Mouse (Mus musculus) T-helper 1 cell (primary cell): ENCODE measurements at regions not wholly inside any gene's neighbourhood (a gene's known extent, or its start where the extent isn't known, plus 50 kb on each side); places are given as distances from the start of the nearest gene placed in this dataset.
"Not testable (repeated sequence)": the region's sequence is repeated elsewhere in the genome, so short reads cannot be mapped to it uniquely, and the experiment has no call there.

Experiments used
- in situ Hi-C: fragments of 300-600 bp; cut with MboI, MseI; formaldehyde crosslinking; loops from one replicate; pipeline ENCODE4 v1.15.1; 2025; ENCODE audit warnings: high pct_unique_total_duplicates

DNA sequence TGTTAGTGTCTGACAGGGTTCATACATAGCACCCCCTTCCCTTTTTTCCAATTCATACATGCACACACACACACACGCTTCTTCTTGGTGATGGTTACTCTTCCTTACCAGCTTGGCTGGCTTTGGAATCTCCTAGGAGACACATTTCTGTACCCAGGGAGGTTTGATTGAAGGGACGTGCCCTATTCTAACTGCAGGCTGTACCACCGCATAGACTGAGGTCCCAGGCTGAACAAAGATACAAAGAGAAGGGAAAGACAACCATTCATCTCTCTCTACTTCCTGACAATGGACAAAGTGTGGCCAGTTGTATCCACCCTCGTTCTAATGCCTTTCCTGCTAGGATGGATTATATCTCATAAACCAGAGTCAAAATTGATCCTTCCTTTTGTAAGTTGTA, 100.0 kb downstream of the Raet1d start:
- in situ Hi-C loops = not testable (repeated sequence)

DNA sequence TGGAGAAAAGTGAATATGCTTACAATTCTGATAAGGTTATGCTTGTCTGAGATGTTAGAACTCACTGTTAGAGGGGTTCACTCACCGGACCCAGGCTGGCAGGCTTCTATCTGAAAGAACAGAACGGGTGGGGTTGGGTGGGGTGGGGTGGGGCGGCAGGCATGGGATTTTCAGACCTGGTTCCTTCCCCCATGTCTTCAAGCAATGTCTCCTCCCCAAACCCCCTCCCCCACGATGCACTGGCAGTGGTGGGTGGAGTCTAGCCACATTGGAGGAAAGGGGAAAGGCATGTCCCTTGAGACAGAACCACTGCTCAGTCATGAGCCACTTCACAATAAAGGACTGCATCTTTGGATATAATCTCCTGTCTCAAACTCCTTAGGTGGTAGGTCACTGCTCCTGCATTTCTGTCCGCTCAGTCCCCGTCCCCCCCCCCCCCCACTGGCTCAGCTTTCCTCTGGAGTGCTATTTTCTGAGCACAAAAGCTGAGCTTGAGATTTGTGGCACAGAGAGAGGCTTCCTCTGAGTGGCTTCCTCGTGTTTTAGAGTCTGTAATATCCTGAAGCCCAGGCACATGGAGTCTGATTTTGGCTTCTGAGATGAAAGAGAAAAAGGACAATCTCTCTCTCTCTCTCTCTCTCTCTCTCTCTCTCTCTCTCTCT, 100.6 kb downstream of the Raet1d start:
- in situ Hi-C loops = not testable (repeated sequence)

DNA sequence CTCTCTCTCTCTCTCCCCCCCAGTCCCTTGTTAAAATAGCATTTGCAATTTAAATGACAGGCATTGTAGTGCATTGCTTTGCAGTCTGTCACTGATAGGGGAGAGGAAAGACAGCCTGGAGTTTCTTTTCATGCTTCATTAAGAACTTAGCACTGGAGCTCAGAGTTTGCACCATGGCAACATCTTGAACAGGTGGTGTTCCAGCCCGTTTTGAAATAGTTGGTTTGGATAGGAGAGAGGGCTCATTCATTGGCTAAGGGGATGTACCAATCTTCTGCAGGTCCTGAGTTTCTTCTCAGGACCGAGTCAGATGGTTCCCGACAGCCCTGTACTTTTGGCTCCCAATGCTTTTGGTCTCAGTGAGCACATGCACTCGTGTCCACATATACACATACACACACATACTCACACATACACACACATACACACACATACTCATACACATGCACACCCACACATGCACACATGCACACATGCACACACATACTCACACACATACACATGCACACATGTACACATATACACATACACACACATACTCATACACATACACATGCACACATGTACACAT, 101.2 kb downstream of the Raet1d start:
- in situ Hi-C loops = not testable (repeated sequence)

DNA sequence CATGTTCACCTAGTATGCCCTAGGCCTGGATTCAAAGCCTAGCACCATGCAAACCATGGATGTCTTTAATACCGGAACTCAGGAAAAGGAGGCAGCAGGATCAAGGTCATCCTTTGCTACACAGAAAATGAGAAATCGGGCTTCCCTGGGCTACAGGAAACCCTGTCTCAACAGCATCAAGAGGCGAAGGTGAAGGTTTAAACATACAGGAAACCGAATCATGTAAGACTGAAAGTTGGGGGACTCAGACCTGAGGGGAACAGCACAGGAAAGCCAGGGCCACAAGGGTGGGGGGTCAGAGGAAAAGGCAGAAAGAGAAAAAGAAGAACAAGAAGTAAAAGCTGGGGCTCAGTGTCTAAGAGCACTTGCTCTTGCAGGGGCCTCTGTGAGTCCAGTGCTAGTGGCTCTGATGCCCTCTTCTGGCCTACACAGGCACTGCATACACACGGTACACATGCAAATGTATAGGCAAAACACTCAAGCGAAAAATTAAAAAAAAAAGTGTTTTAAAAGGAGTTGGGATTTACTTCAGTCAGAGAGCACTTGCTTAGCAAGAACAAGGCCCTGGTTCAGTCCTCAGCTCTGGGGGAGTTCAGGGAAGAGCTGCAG, 111.5 kb downstream of the Raet1d start:
- in situ Hi-C loops = not testable (repeated sequence)

DNA sequence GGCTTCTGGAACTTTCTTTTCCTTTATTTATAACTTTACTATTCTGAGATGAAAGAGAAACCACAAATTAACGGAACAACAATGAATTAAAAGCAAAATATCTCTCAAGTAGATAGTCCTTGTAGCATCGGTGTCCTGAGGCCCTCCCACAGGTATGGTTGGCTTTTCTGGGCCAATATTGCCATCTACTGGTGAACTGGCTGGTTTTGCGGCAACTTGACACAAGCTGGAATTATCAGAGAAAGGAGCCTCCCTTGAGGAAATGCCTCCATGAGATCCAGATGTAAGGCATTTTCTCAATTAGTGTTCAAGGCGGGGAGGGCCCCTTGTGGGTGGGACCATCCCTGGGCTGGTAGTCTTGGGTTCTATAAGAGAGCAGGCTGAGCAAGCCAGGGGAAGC, 119.5 kb downstream of the Raet1d start:
- in situ Hi-C loops = loop anchor here (5.0 kb wide), 1 partner anchor 448 kb away; no protein-coding TSS in a partner anchor

DNA sequence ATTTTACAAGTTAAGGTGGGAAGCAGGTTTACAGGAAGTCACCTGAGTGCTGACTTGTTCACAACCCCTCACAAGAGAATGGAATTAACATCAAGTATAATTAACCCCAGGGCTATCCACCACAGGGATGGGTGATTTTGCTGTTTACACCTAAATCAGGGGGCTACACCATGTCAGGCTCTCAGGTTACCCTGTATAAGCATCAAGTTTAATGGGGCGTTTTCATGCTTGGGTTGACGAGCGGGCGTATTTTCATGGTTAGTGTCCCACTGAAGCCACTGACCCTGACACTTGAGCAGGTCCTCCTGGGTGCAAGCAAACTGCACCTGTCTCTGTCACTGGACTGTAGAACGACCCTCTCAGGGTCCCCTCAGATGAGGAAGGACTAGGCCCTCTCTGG, 126.7 kb downstream of the Raet1d start:
- in situ Hi-C loops = not testable (repeated sequence)

DNA sequence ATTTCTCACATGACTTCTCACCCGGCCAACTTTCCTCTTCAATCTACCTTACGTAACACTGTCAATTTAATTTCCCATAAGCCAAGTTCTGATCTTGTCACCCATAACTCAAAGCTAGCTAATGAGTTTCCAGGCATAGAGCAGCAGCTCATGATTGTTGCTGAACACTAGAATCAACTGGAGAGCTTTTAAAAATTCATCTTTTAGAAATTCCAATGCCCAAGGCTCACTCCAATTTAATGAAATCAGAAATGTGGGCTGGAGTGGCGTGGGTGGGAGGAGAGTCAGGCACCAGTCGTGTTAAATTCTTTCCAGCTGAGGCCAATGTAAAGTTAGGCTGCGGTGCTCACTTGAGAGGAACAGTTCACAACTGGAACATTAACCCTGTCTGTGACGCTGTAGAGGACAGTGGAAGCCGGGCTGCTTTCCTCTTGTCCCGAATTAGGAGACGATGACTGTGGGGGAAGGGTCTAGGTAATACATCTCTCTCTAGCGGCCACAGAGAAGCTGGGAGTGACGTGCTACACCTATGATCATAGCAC, 131.5 kb downstream of the Raet1d start:
- in situ Hi-C loops = not testable (repeated sequence)

DNA sequence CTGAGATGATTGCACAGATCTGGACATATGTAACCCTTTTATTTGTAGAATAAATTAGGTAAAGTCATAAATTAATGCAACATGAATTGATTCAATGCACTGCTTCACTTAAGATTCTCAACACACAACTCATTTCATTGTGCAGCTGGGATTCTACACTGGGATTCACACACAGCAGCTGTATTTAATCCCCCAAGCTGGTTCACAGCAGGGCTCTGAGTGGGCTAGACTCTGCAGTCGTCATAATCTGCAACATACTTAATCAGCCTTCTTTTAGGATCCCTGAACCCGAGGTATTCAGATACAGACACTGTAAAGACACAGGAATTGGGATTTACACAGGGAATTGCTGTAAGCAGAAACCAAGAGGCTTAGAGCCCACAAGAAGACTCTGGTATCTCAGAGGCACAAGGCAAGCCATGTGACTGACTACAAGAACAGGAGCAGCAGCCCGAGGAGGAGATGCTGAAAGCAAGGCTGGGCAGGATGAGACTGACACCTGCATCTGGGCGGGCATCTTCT, 135.7 kb downstream of the Raet1d start:
- in situ Hi-C loops = loop anchor here (5.0 kb wide), 1 partner anchor 71 kb away; no protein-coding TSS in a partner anchor
